Mouse (Mus musculus) adrenal gland, postnatal 36 days (tissue): Measurements from ENCODE around the gene Stx1b. TPM values are rescaled to one million over a fixed set of nuclear protein-coding genes. Genes with fewer than 3 reads are reported as not detected.
"Not testable (repeated sequence)": the region's sequence is repeated elsewhere in the genome, so short reads cannot be mapped to it uniquely, and the experiment has no call there.

Source experiments
- DNase-seq, 2 experiments: peaks; one replicate each; pipeline ENCODE4 v3.0.0; 2021; ENCODE audit warnings: mixed read lengths in 1 of 2
- long read RNA-seq, 2 experiments: library from polyadenylated mRNA; stranded (forward); transcript quantifications; one replicate each; pipeline ENCODE4 v2.0.0; 2021; ENCODE audit warnings: borderline sequencing depth in 2 of 2
- total RNA-seq, 2 experiments: library from RNA; stranded (reverse); gene quantifications; 2 replicates each; pipeline ENCODE4 v1.2.3; 2021

Stx1b gene
- total RNA-seq, result 1 to 10 TPM; 4.4 to 4.5 TPM
- long read RNA-seq, experiment 1, partial matches to known transcripts, result 0 of 1 reads
- long read RNA-seq, experiment 1, other reads (novel, unspliced or antisense), result 1 of 1 reads
- long read RNA-seq, experiment 2, partial matches to known transcripts, result 1 of 2 reads
- long read RNA-seq, experiment 2, other reads (novel, unspliced or antisense), result 1 of 2 reads

- DNase-seq, result peak in 1 of 2 experiments; percentile 47
Measured at GRCm38 (mm10) chr7:127824176-127824871, at the start of gene Stx1b, which contains the start of gene Stx4a. Gene Stx1b, minus strand, starts transcription at chr7:127824549. Gene Stx4a, plus strand, starts transcription at chr7:127824294.

- no peak for DNase-seq
Measured at GRCm38 (mm10) chr7:127870136-127870821, 45.9 kb upstream of the Stx1b start.

GRCm38 (mm10) chr7:127869149-127869810 is 44.9 kb upstream of the Stx1b start:
- DNase-seq, result no peak

GRCm38 (mm10) chr7:127867641-127868040 is 43.3 kb upstream of the Stx1b start:
- no peak for DNase-seq

- DNase-seq, result no peak
Measured at GRCm38 (mm10) chr7:127866434-127866833, 42.1 kb upstream of the Stx1b start.

- no peak for DNase-seq
Measured at GRCm38 (mm10) chr7:127858258-127858657, 33.9 kb upstream of the Stx1b start.

GRCm38 (mm10) chr7:127850906-127851305 is 26.6 kb upstream of the Stx1b start:
- DNase-seq, result peak in 1 of 2 experiments; percentile 21

GRCm38 (mm10) chr7:127849973-127850875 is 25.9 kb upstream of the Stx1b start:
- DNase-seq, result no peak

GRCm38 (mm10) chr7:127842001-127842718 is 17.8 kb upstream of the Stx1b start:
- DNase-seq, result peak; percentile 86 to 89

- peak; percentile 96 to 97 for DNase-seq
Measured at GRCm38 (mm10) chr7:127841340-127842000, 17.1 kb upstream of the Stx1b start.

- peak; percentile 45 to 68 for DNase-seq
Measured at GRCm38 (mm10) chr7:127840886-127841285, 16.5 kb upstream of the Stx1b start.

- DNase-seq, result not testable (repeated sequence)
Measured at GRCm38 (mm10) chr7:127840031-127840430, 15.7 kb upstream of the Stx1b start.

GRCm38 (mm10) chr7:127837878-127838277 is 13.5 kb upstream of the Stx1b start:
- DNase-seq, result not testable (repeated sequence)

GRCm38 (mm10) chr7:127837473-127837872 is 13.1 kb upstream of the Stx1b start:
- DNase-seq, result no peak

- no peak for DNase-seq
Measured at GRCm38 (mm10) chr7:127835550-127835949, 11.2 kb upstream of the Stx1b start.

GRCm38 (mm10) chr7:127823236-127824171 is 845 bp downstream of the Stx1b start:
- no peak for DNase-seq

- no peak for DNase-seq
Measured at GRCm38 (mm10) chr7:127822494-127822893, 1.9 kb downstream of the Stx1b start.

- DNase-seq, result peak in 1 of 2 experiments; percentile 31
Measured at GRCm38 (mm10) chr7:127820836-127821509, 3.4 kb downstream of the Stx1b start.
